Mouse (Mus musculus) lung, embryonic 16.5 days (tissue): ENCODE data around the gene Med6. TPM values are rescaled to one million over a fixed set of nuclear protein-coding genes. Genes with fewer than 3 reads are reported as not detected.

Experiments used
- polyA plus RNA-seq: library from polyadenylated mRNA; unstranded; fragments of >200 nt; fragmentation: Nextera tagmentation; extraction: Ambion mirVana; gene quantifications from 2 replicates; pipeline ENCODE4 v1.2.1, GENCODE M21; 2015

The Med6 gene
- polyA plus RNA-seq, 1 experiment from 2014 or later = 58.5 TPM

Other genes with a start within 250 kb of the Med6 start
- gene Gm4787, start 215.5 kb downstream of the Med6 start, polyA plus RNA-seq = 0.21 and 0.33 TPM in 2 replicates
- 0.53 and 0.58 TPM in 2 replicates for gene Adam4, start 173.1 kb downstream of the Med6 start, polyA plus RNA-seq
- gene Cox16, start 109.9 kb downstream of the Med6 start, polyA plus RNA-seq = 122 and 135 TPM in 2 replicates
- 25.3 and 27.6 TPM in 2 replicates for gene Gm20498, start 62.1 kb downstream of the Med6 start, polyA plus RNA-seq
- 34.6 and 41.6 TPM in 2 replicates for gene Synj2bp, start 62.1 kb downstream of the Med6 start, polyA plus RNA-seq
- 0.23 and 0.25 TPM in 2 replicates for gene Adam21, start 26.5 kb downstream of the Med6 start, polyA plus RNA-seq
- 4.9 and 6.5 TPM in 2 replicates for gene Ttc9, start 36.2 kb upstream of the Med6 start, polyA plus RNA-seq
- gene Map3k9, start 186.2 kb upstream of the Med6 start, polyA plus RNA-seq = 1.2 and 1.7 TPM in 2 replicates